Mouse (Mus musculus) gastrocnemius, adult 8-10 months (tissue): Measurements from ENCODE around the gene Sdha. TPM values are rescaled to one million over a fixed set of nuclear protein-coding genes. Genes with fewer than 3 reads are reported as not detected.

Experiments
- DNase-seq, 2 experiments: peaks; one replicate each; pipeline ENCODE4 v3.0.0; 2022; ENCODE audit warnings: low spot score in 2 of 2
- total RNA-seq, 4 experiments: library from RNA; stranded (reverse); gene quantifications; 2 replicates each; pipeline ENCODE4 v1.2.4; 2022

Sdha gene
- total RNA-seq, 4 experiments from 2014 or later = 555 to 618 (median 575) TPM

DNA sequence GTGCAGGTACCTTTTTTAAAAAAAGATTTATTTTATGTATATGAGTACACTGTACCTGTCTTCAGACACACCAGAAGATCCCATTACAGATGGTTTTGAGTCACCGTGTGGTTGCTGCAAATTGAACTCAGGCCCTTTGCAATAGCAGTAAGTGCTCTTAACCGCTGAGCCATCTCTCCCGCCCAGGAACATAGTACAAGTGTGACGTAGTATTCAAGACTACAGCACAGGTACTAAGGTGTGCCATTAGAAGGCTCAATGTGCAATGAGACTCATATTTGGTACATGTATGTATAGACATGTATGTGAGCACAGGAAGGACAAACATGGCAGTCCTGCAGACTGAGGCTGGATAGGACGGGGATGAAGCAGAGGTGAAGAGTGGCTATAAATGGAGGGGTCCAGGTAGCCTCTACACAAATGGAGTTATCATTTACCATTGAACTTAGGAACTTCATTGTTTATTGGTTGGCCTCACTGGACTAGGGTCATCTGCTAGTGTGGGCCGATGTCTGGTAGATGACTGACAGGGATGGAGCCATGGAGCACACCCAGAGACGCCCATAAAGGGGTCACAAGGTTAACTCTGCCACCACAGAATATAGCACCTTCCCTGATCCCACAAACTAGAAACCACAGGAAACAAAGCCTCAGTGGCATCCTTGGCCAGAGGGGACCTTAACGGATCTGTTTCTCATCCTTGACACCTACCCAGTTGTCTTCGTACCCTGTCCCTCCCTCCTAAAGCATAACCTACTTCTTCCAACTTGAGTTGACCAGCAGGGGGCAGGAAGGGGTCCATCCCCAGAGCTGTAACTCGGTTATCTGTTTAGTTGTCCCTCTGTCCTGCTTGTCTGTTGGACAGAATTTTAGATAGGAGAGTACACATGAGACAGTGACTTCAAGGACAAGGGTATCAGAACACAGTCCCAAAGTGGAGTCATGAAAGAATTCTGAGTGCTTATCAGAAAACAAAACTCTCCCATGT, 47.7 kb downstream of the Sdha start:
- DNase-seq = no peak

- DNase-seq = no peak
Observed at GRCm38 (mm10) chr13:74301607-74301984, 48.5 kb downstream of the Sdha start.

- DNase-seq = peak; percentile 14 to 24
Observed at GRCm38 (mm10) chr13:74300925-74301606, 49.0 kb downstream of the Sdha start.

- DNase-seq = no peak
Observed at GRCm38 (mm10) chr13:74296376-74296775, 53.7 kb downstream of the Sdha start.

DNA sequence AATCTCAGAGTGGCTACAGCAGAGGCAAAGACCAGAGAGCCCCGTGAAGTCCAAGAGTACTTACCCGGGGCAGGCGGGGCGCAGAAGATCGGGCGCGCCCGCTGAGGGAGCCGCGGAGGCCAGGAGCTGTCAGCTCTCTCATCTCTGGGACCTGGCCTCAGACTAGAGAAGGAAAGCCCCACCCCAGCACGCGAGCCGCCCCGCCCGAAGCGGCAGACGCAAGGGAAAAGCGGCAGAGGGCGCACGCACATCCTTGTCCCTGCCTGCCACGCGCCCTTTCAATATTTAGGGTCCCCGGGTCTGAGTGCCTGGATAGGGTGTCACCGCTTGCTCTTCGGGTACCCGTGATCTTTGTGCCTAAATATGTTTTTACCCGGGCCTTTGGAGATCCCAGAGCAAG, 57.9 kb downstream of the Sdha start, which contains the start of gene Ahrr:
Ahrr (minus strand) TSS at position 165 of the 400 bp plus-strand sequence.
- no peak for DNase-seq

DNA sequence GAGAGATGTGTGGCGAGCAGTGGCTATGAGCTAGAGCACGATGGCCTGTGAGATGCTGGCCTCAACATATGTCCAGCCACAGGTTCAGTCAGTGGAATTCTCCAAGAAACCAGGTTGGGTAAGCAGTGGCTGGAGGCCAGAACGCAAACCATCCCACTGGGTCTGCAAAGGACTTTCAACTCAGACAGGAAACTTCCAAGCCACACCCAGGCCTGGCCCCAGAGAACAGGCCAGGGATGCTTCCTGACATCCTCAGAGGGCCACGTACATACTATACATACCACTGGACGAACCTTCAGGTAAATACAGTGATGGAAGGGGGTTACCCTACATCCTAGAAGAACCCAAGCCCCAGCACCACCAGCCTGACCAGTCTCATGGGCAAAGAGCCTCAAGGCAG, 60.4 kb downstream of the Sdha start:
- DNase-seq = no peak

- DNase-seq = no peak
Observed at GRCm38 (mm10) chr13:74282299-74282698, 67.8 kb downstream of the Sdha start.

GRCm38 (mm10) chr13:74275726-74276125, 74.4 kb downstream of the Sdha start:
- no peak for DNase-seq

Other genes starting within 250 kb of the Sdha start
- gene Slc9a3, start 228.8 kb downstream of the Sdha start, total RNA-seq = under 1 TPM in 2 of 4 experiments, not detected in 2; 0.07 to 0.11 TPM
- 10 to 100 TPM; 27.8 to 36.4 (median 35.1) TPM for gene Exoc3, start 141.5 kb downstream of the Sdha start, total RNA-seq
- gene Ahrr, start 57.9 kb downstream of the Sdha start, total RNA-seq = not detected
- 10 to 100 TPM; 13.2 to 17.5 (median 16.4) TPM for gene Pdcd6, start 32.7 kb downstream of the Sdha start, total RNA-seq
- gene Ccdc127, start within 50 bp of the Sdha start, total RNA-seq = 10 to 100 TPM; 58.2 to 66.2 (median 64.0) TPM
- gene Lrrc14b, start 13.7 kb upstream of the Sdha start, total RNA-seq = 100 to 1,000 TPM in 1 of 4 experiments, 10 to 100 TPM in 3; 90.5 to 101 (median 96.3) TPM
- gene Zfp72, start 40.6 kb upstream of the Sdha start, total RNA-seq = 1 to 10 TPM; 2.6 to 3.8 (median 3.0) TPM
- 100 to 1,000 TPM; 182 to 248 (median 211) TPM for gene Ftl1-ps1, start 49.4 kb upstream of the Sdha start, total RNA-seq
- 1 to 10 TPM; 7.0 to 8.0 (median 7.5) TPM for gene Zfp825, start 143.7 kb upstream of the Sdha start, total RNA-seq